Mouse (Mus musculus): ENCODE measurements at regions not wholly inside any gene's neighbourhood (a gene's known extent, or its start where the extent isn't known, plus 50 kb on each side); places are given as distances from the start of the nearest gene placed in this dataset.

GRCm38 (mm10) chr13:101874761-101875160 lies 106.7 kb upstream of the Pik3r1 start:
- Histone ChIP-seq H3K9ac (ENCODE audit: low read depth, low read length) (no peak overlapping the region), H3K4me1 (ENCODE audit: control insufficient read depth, insufficient read depth, low read length) (no peaks in the 10 kb centered on the region), H3K36me3 (ENCODE audit: control insufficient read depth, insufficient read depth, low read length) (no peaks in the 10 kb centered on the region), H3K9me3 (replicated peaks; ENCODE audit: control insufficient read depth, low read length) (no peaks in the 10 kb centered on the region), H3K4me3 (ENCODE audit: low read depth, low read length) (no peak overlapping the region), H3K27ac (ENCODE audit: low read depth, low read length) (no peak overlapping the region), H3K4me2 (no peak overlapping the region), H3K27me3 (ENCODE audit: control insufficient read depth, insufficient read depth, low read length) (no peaks in the 10 kb centered on the region)
- WGBS (ENCODE audit: insufficient replicate concordance): 80% methylated on average over 4 of the region's 4 CpGs
- ATAC-seq (replicated peaks; ENCODE audit: insufficient number of reproducible peaks, low FRiP score, low TSS enrichment): no peak

- 74% methylated on average over 2 of the region's 2 CpGs for WGBS (ENCODE audit: insufficient replicate concordance)
- Histone ChIP-seq H3K4me1 (ENCODE audit: control insufficient read depth, insufficient read depth, low read length) (no peaks in the 10 kb centered on the region), H3K9ac (ENCODE audit: low read depth, low read length) (no peak overlapping the region), H3K36me3 (ENCODE audit: control insufficient read depth, insufficient read depth, low read length) (no peaks in the 10 kb centered on the region), H3K27me3 (ENCODE audit: control insufficient read depth, insufficient read depth, low read length) (no peaks in the 10 kb centered on the region), H3K9me3 (replicated peaks; ENCODE audit: control insufficient read depth, low read length) (no peaks in the 10 kb centered on the region), H3K27ac (ENCODE audit: low read depth, low read length) (no peak overlapping the region), H3K4me3 (ENCODE audit: low read depth, low read length) (no peak overlapping the region), H3K4me2 (no peak overlapping the region)
- ATAC-seq (replicated peaks; ENCODE audit: insufficient number of reproducible peaks, low FRiP score, low TSS enrichment): no peak
Observed at GRCm38 (mm10) chr13:101876069-101876468, 108.1 kb upstream of the Pik3r1 start.

- Histone ChIP-seq H3K4me1 (ENCODE audit: control insufficient read depth, insufficient read depth, low read length) (no peaks in the 10 kb centered on the region), H3K4me3 (ENCODE audit: low read depth, low read length) (no peak overlapping the region), H3K27ac (ENCODE audit: low read depth, low read length) (no peak overlapping the region), H3K4me2 (no peak overlapping the region), H3K27me3 (ENCODE audit: control insufficient read depth, insufficient read depth, low read length) (no peaks in the 10 kb centered on the region), H3K9me3 (replicated peaks; ENCODE audit: control insufficient read depth, low read length) (no peaks in the 10 kb centered on the region), H3K36me3 (ENCODE audit: control insufficient read depth, insufficient read depth, low read length) (no peaks in the 10 kb centered on the region), H3K9ac (ENCODE audit: low read depth, low read length) (no peak overlapping the region)
- ATAC-seq (replicated peaks; ENCODE audit: insufficient number of reproducible peaks, low FRiP score, low TSS enrichment): no peak
- WGBS (ENCODE audit: insufficient replicate concordance): 81% methylated on average over 3 of the region's 3 CpGs
Observed at GRCm38 (mm10) chr13:101876601-101877000, 108.6 kb upstream of the Pik3r1 start.

GRCm38 (mm10) chr13:101878168-101878567 lies 110.2 kb upstream of the Pik3r1 start:
- H3K4me2 ChIP-seq: no peak overlapping the region
- no peaks in the 10 kb centered on the region for H3K27me3 ChIP-seq (ENCODE audit: control insufficient read depth, insufficient read depth, low read length)
- H3K9me3 ChIP-seq (replicated peaks; ENCODE audit: control insufficient read depth, low read length): no peaks in the 10 kb centered on the region
- no peaks in the 10 kb centered on the region for H3K36me3 ChIP-seq (ENCODE audit: control insufficient read depth, insufficient read depth, low read length)
- H3K27ac ChIP-seq (ENCODE audit: low read depth, low read length): no peak overlapping the region
- no peak for ATAC-seq (replicated peaks; ENCODE audit: insufficient number of reproducible peaks, low FRiP score, low TSS enrichment)
- no peaks in the 10 kb centered on the region for H3K4me1 ChIP-seq (ENCODE audit: control insufficient read depth, insufficient read depth, low read length)
- H3K9ac ChIP-seq (ENCODE audit: low read depth, low read length): no peak overlapping the region
- no peak overlapping the region for H3K4me3 ChIP-seq (ENCODE audit: low read depth, low read length)

- H3K4me1 ChIP-seq (ENCODE audit: control insufficient read depth, insufficient read depth, low read length): no peaks in the 10 kb centered on the region
- H3K9me3 ChIP-seq (replicated peaks; ENCODE audit: control insufficient read depth, low read length): no peaks in the 10 kb centered on the region
- H3K9ac ChIP-seq (ENCODE audit: low read depth, low read length): no peak overlapping the region
- 73% methylated on average over 8 of the region's 8 CpGs for WGBS (ENCODE audit: insufficient replicate concordance)
- H3K4me2 ChIP-seq: no peak overlapping the region
- H3K36me3 ChIP-seq (ENCODE audit: control insufficient read depth, insufficient read depth, low read length): no peaks in the 10 kb centered on the region
- no peak overlapping the region for H3K4me3 ChIP-seq (ENCODE audit: low read depth, low read length)
- no peaks in the 10 kb centered on the region for H3K27me3 ChIP-seq (ENCODE audit: control insufficient read depth, insufficient read depth, low read length)
- H3K27ac ChIP-seq (ENCODE audit: low read depth, low read length): no peak overlapping the region
- no peak for ATAC-seq (replicated peaks; ENCODE audit: insufficient number of reproducible peaks, low FRiP score, low TSS enrichment)
Observed at GRCm38 (mm10) chr13:101879561-101880081, 111.6 kb upstream of the Pik3r1 start.

GRCm38 (mm10) chr13:101883177-101883576 lies 115.2 kb upstream of the Pik3r1 start:
- Histone ChIP-seq H3K9me3 (replicated peaks; ENCODE audit: control insufficient read depth, low read length) (no peaks in the 10 kb centered on the region), H3K36me3 (ENCODE audit: control insufficient read depth, insufficient read depth, low read length) (no peaks in the 10 kb centered on the region), H3K4me2 (no peak overlapping the region), H3K9ac (ENCODE audit: low read depth, low read length) (no peak overlapping the region), H3K4me3 (ENCODE audit: low read depth, low read length) (no peak overlapping the region), H3K4me1 (ENCODE audit: control insufficient read depth, insufficient read depth, low read length) (no peaks in the 10 kb centered on the region), H3K27me3 (ENCODE audit: control insufficient read depth, insufficient read depth, low read length) (no peaks in the 10 kb centered on the region), H3K27ac (ENCODE audit: low read depth, low read length) (no peak overlapping the region)
- no peak for ATAC-seq (replicated peaks; ENCODE audit: insufficient number of reproducible peaks, low FRiP score, low TSS enrichment)

- Histone ChIP-seq H3K27ac (ENCODE audit: low read depth, low read length) (no peak overlapping the region), H3K4me2 (no peak overlapping the region), H3K9ac (ENCODE audit: low read depth, low read length) (no peak overlapping the region), H3K4me3 (ENCODE audit: low read depth, low read length) (no peak overlapping the region), H3K4me1 (ENCODE audit: control insufficient read depth, insufficient read depth, low read length) (no peaks in the 10 kb centered on the region), H3K27me3 (ENCODE audit: control insufficient read depth, insufficient read depth, low read length) (no peaks in the 10 kb centered on the region), H3K9me3 (replicated peaks; ENCODE audit: control insufficient read depth, low read length) (no peaks in the 10 kb centered on the region), H3K36me3 (ENCODE audit: control insufficient read depth, insufficient read depth, low read length) (no peaks in the 10 kb centered on the region)
- 78% methylated on average over 3 of the region's 3 CpGs for WGBS (ENCODE audit: insufficient replicate concordance)
- no peak for ATAC-seq (replicated peaks; ENCODE audit: insufficient number of reproducible peaks, low FRiP score, low TSS enrichment)
Observed at GRCm38 (mm10) chr13:101884752-101885151, 116.7 kb upstream of the Pik3r1 start.

- Histone ChIP-seq H3K4me2 (no peak overlapping the region), H3K27ac (ENCODE audit: low read depth, low read length) (no peak overlapping the region), H3K9me3 (replicated peaks; ENCODE audit: control insufficient read depth, low read length) (no peaks in the 10 kb centered on the region), H3K36me3 (ENCODE audit: control insufficient read depth, insufficient read depth, low read length) (no peaks in the 10 kb centered on the region), H3K27me3 (ENCODE audit: control insufficient read depth, insufficient read depth, low read length) (no peaks in the 10 kb centered on the region), H3K4me1 (ENCODE audit: control insufficient read depth, insufficient read depth, low read length) (no peaks in the 10 kb centered on the region), H3K4me3 (ENCODE audit: low read depth, low read length) (no peak overlapping the region), H3K9ac (ENCODE audit: low read depth, low read length) (no peak overlapping the region)
- WGBS (ENCODE audit: insufficient replicate concordance): 54% methylated on average over 4 of the region's 4 CpGs
- ATAC-seq (replicated peaks; ENCODE audit: insufficient number of reproducible peaks, low FRiP score, low TSS enrichment): no peak
Observed at GRCm38 (mm10) chr13:101891473-101891872, 123.5 kb upstream of the Pik3r1 start.

- no peak for ATAC-seq (replicated peaks; ENCODE audit: insufficient number of reproducible peaks, low FRiP score, low TSS enrichment)
- H3K9ac ChIP-seq (ENCODE audit: low read depth, low read length): no peak overlapping the region
- WGBS (ENCODE audit: insufficient replicate concordance): 71% methylated on average over 10 of the region's 10 CpGs
Observed at GRCm38 (mm10) chr13:101893035-101893600, 125.1 kb upstream of the Pik3r1 start.

More at GRCm38 (mm10) chr13:101893035-101893600, 125.1 kb upstream of the Pik3r1 start:
- Histone ChIP-seq H3K4me2 (no peak overlapping the region), H3K36me3 (ENCODE audit: control insufficient read depth, insufficient read depth, low read length) (no peaks in the 10 kb centered on the region), H3K27ac (ENCODE audit: low read depth, low read length) (no peak overlapping the region), H3K4me1 (ENCODE audit: control insufficient read depth, insufficient read depth, low read length) (no peaks in the 10 kb centered on the region), H3K27me3 (ENCODE audit: control insufficient read depth, insufficient read depth, low read length) (no peaks in the 10 kb centered on the region), H3K9me3 (replicated peaks; ENCODE audit: control insufficient read depth, low read length) (no peaks in the 10 kb centered on the region), H3K4me3 (ENCODE audit: low read depth, low read length) (no peak overlapping the region)
